Mouse (Mus musculus) retina, postnatal 7 days (tissue): ENCODE measurements around the gene Zkscan4.
A peak's percentile ranks its signal among the peaks of the same experiment; 100 is the strongest.

Experiments
- DNase-seq: peaks from one replicate; pipeline ENCODE4 v3.0.0-alpha.2; 2012; ENCODE audit warnings: low read depth, low spot score

Zkscan4 gene

DNA sequence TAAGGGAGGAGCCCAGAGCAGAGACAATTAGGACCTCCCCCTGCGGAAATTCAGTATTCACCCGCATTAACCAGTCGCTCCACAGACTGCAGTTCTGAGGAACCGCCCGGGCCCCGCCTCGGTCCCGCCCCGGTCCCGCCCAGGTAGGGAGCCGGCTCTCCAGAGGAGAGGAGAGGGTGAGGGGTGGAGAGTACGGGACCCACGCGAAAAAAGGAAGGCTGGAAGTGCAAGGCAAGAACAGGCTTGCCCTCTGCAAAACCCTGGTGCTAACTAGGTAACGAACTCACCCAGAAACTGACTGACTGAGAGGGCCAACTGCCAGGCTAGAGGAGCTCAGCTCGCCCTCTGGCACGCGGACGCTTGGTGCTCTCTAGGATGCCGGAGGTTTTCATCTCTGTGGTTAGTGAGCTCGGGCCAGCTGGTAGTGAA, 27.5 kb downstream of the Zkscan4 start:
- DNase-seq, result peak; percentile 74

GRCm38 (mm10) chr13:21530136-21530535, 51.4 kb downstream of the Zkscan4 start:
- DNase-seq, result no peak

DNA sequence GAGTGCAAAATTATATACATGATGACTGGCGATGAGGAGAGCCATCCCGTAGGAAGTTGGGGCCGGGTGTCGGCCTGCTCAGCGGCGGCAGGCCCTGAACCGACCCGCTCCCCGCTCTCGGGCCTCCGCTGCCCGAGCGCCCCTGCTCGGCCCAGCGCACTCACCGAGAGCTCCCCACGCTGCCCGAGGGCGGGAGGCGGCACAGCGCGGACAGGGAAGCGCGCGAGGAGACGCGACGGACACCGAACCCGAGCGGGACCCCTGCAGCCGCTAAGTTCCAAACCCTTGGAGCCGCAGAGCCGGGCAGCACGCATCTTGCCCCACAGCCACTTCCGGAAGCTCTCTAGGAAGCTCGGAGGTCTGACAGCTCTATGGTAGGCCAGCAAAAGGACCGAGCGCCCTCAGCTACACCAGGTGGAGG, 52.1 kb downstream of the Zkscan4 start, which contains the start of gene Zkscan8:
Zkscan8 (minus strand) TSS at position 340 of the 421 bp plus-strand sequence.
- DNase-seq, result peak; percentile 82
